Mouse (Mus musculus) liver, adult 2 months (tissue): ENCODE measurements at regions not wholly inside any gene's neighbourhood (a gene's known extent, or its start where the extent isn't known, plus 50 kb on each side); places are given as distances from the start of the nearest gene placed in this dataset.

Source experiments
- DNase-seq: peaks from one replicate; pipeline ENCODE4 v3.0.0-alpha.2; 2011; ENCODE audit warnings: low read depth, low spot score; ENCODE audit errors: extremely low read depth
- H3K27ac ChIP-seq: fragments of 200-500 bp; replicated peaks from 2 replicates; pipeline ENCODE4 v1.5.1; 2012; ENCODE audit warnings: low read depth, mild to moderate bottlenecking, control low read depth, inconsistent platforms, low read length; ENCODE audit not compliant: insufficient read depth
- H3K27me3 ChIP-seq: fragments of 200-500 bp; 2 replicates; pipeline ENCODE4 v1.6.1; 2012; ENCODE audit warnings: mild to moderate bottlenecking, moderate library complexity, low read length, inconsistent platforms; ENCODE audit not compliant: control insufficient read depth, insufficient read depth
- H3K36me3 ChIP-seq: fragments of 200-500 bp; 2 replicates; pipeline ENCODE4 v1.6.1; 2012; ENCODE audit warnings: low read length, inconsistent platforms; ENCODE audit not compliant: control insufficient read depth, insufficient read depth
- H3K4me1 ChIP-seq: fragments of 200-500 bp; 2 replicates; pipeline ENCODE4 v1.6.1; 2011; ENCODE audit warnings: low read length; ENCODE audit not compliant: control insufficient read depth, insufficient read depth
- H3K4me3 ChIP-seq: fragments of 200-500 bp; 2 replicates; pipeline ENCODE4 v1.5.1; 2011; ENCODE audit warnings: low read depth, mild to moderate bottlenecking, control low read depth, low read length, moderate library complexity; ENCODE audit not compliant: insufficient read depth
- H3K79me2 ChIP-seq: fragments of 200-500 bp; 2 replicates; pipeline ENCODE4 v1.6.1; 2012; ENCODE audit warnings: inconsistent platforms, mild to moderate bottlenecking, low read length, moderate library complexity; ENCODE audit not compliant: control insufficient read depth, insufficient read depth
- H3K9ac ChIP-seq: fragments of 200-500 bp; 2 replicates; pipeline ENCODE4 v1.6.1; 2012; ENCODE audit warnings: low read depth, mild to moderate bottlenecking, control low read depth, inconsistent platforms, low read length
- CTCF ChIP-seq: fragments of 200-500 bp; IDR thresholded peaks from 2 replicates; pipeline ENCODE4 v1.5.1; 2011; ENCODE audit warnings: low read depth, low read length, control low read depth
- POLR2A ChIP-seq: fragments of 200-500 bp; IDR thresholded peaks from 2 replicates; pipeline ENCODE4 v1.6.1; 2011; ENCODE audit warnings: low read length, control low read depth; ENCODE audit not compliant: insufficient read depth; ENCODE audit errors: extremely low read depth
- WGBS: fragments of 180-500 bp; shearing (Covaris S2); methylation state at CpG from one replicate; pipeline ENCODE4 v1.1.7; 2018; 5-methylcytosine and 5-hydroxymethylcytosine counted together

GRCm38 (mm10) chr5:150866198-150866597 lies 86.2 kb upstream of the Kl start:
- no peak for DNase-seq
- H3K4me3 ChIP-seq: no peak overlapping the region
- H3K36me3 ChIP-seq: no peaks in the 10 kb centered on the region
- H3K27ac ChIP-seq: no peak overlapping the region
- no peaks in the 10 kb centered on the region for H3K79me2 ChIP-seq
- WGBS: 93% methylated on average over 3 of the region's 3 CpGs
- H3K9ac ChIP-seq: no peak overlapping the region
- H3K27me3 ChIP-seq: no peaks in the 10 kb centered on the region
- TF ChIP-seq CTCF (no peak), POLR2A (no peak)
- no peaks in the 10 kb centered on the region for H3K4me1 ChIP-seq

GRCm38 (mm10) chr5:150869954-150870353 lies 82.5 kb upstream of the Kl start:
- no peak overlapping the region for H3K4me3 ChIP-seq
- DNase-seq: no peak
- TF ChIP-seq POLR2A (no peak), CTCF (no peak)
- H3K36me3 ChIP-seq: no peaks in the 10 kb centered on the region
- H3K9ac ChIP-seq: no peak overlapping the region
- no peak overlapping the region for H3K27ac ChIP-seq
- no peaks in the 10 kb centered on the region for H3K79me2 ChIP-seq
- no peaks in the 10 kb centered on the region for H3K27me3 ChIP-seq
- H3K4me1 ChIP-seq: no peaks in the 10 kb centered on the region
- WGBS: 23% methylated on average over 4 of the region's 4 CpGs

GRCm38 (mm10) chr5:150878805-150879204 lies 73.6 kb upstream of the Kl start:
- no peak overlapping the region for H3K4me3 ChIP-seq
- no peak for TF ChIP-seq CTCF
- TF ChIP-seq POLR2A: no peak
- WGBS: 76% methylated on average over 4 of the region's 4 CpGs
- no peak overlapping the region for H3K9ac ChIP-seq
- no peak for DNase-seq
- H3K27me3 ChIP-seq: no peaks in the 10 kb centered on the region
- H3K27ac ChIP-seq: no peak overlapping the region
- H3K36me3 ChIP-seq: no peaks in the 10 kb centered on the region
- no peaks in the 10 kb centered on the region for H3K4me1 ChIP-seq
- no peaks in the 10 kb centered on the region for H3K79me2 ChIP-seq

- H3K9ac ChIP-seq: no peak overlapping the region
- H3K27me3 ChIP-seq: no peaks in the 10 kb centered on the region
- no peak overlapping the region for H3K4me3 ChIP-seq
- TF ChIP-seq POLR2A (no peak), CTCF (no peak)
- H3K4me1 ChIP-seq: no peaks in the 10 kb centered on the region
- DNase-seq: no peak
- H3K27ac ChIP-seq: no peak overlapping the region
- no peaks in the 10 kb centered on the region for H3K36me3 ChIP-seq
- H3K79me2 ChIP-seq: no peaks in the 10 kb centered on the region
- WGBS: 95% methylated on average over 2 of the region's 2 CpGs
Measured at GRCm38 (mm10) chr5:150883676-150884075, 68.7 kb upstream of the Kl start.

- no peaks in the 10 kb centered on the region for H3K36me3 ChIP-seq
- TF ChIP-seq CTCF (no peak), POLR2A (no peak)
- peak; percentile 58 for DNase-seq
- H3K9ac ChIP-seq: no peak overlapping the region
- no peaks in the 10 kb centered on the region for H3K27me3 ChIP-seq
- no peak overlapping the region for H3K4me3 ChIP-seq
- H3K4me1 ChIP-seq: 0 out of 2 replicates have a peak, but pooled peaks cover 2% of the 10 kb centered on the region
- no peak overlapping the region for H3K27ac ChIP-seq
- 25% methylated on average over 4 of the region's 4 CpGs for WGBS
- no peaks in the 10 kb centered on the region for H3K79me2 ChIP-seq
Measured at GRCm38 (mm10) chr5:150890086-150890485, 62.3 kb upstream of the Kl start.

- 80% methylated on average over 7 of the region's 7 CpGs for WGBS
- TF ChIP-seq CTCF (no peak), POLR2A (no peak)
Measured at GRCm38 (mm10) chr5:150891262-150891940, 61.0 kb upstream of the Kl start.

More at GRCm38 (mm10) chr5:150891262-150891940, 61.0 kb upstream of the Kl start:
- no peak overlapping the region for H3K9ac ChIP-seq
- H3K4me3 ChIP-seq: no peak overlapping the region
- H3K36me3 ChIP-seq: no peaks in the 10 kb centered on the region
- no peaks in the 10 kb centered on the region for H3K27me3 ChIP-seq
- DNase-seq: no peak
- no peaks in the 10 kb centered on the region for H3K79me2 ChIP-seq
- 0 out of 2 replicates have a peak, but pooled peaks cover 2% of the 10 kb centered on the region for H3K4me1 ChIP-seq
- H3K27ac ChIP-seq: no peak overlapping the region
